Mouse (Mus musculus) kidney, embryonic 15.5 days (tissue): ENCODE data around the gene Ncdn. TPM values are rescaled to one million over a fixed set of nuclear protein-coding genes. Genes with fewer than 3 reads are reported as not detected.

ENCODE experiments used
- ATAC-seq: fragments of 200-750 bp; cut with Nextera tagmentation; replicated peaks from 2 replicates; pipeline ENCODE4 v1.8.0; 2017; ENCODE audit warnings: moderate TSS enrichment; ENCODE audit not compliant: low FRiP score
- H3K27ac ChIP-seq: fragments of 300-500 bp; sonication (generic); 2 replicates; pipeline ENCODE4 v1.5.1; 2015; ENCODE audit warnings: mild to moderate bottlenecking, inconsistent platforms
- H3K27me3 ChIP-seq: fragments of 300-500 bp; sonication (generic); 2 replicates; pipeline ENCODE4 v1.6.1; 2015; ENCODE audit warnings: inconsistent platforms
- H3K36me3 ChIP-seq: fragments of 300-500 bp; sonication (generic); 2 replicates; pipeline ENCODE4 v1.6.1; 2015; ENCODE audit warnings: inconsistent platforms
- H3K4me1 ChIP-seq: fragments of 300-500 bp; sonication (generic); 2 replicates; pipeline ENCODE4 v1.6.1; 2015; ENCODE audit warnings: inconsistent platforms
- H3K4me2 ChIP-seq: fragments of 300-500 bp; sonication (generic); 2 replicates; pipeline ENCODE4 v1.6.1; 2015; ENCODE audit warnings: moderate library complexity, mild to moderate bottlenecking, inconsistent platforms
- H3K4me3 ChIP-seq: fragments of 300-500 bp; sonication (generic); replicated peaks from 2 replicates; pipeline ENCODE4 v1.5.1; 2015; ENCODE audit warnings: mild to moderate bottlenecking, inconsistent platforms
- H3K9ac ChIP-seq: fragments of 300-500 bp; sonication (generic); 2 replicates; pipeline ENCODE4 v1.6.1; 2015; ENCODE audit warnings: mild to moderate bottlenecking, inconsistent platforms
- H3K9me3 ChIP-seq: fragments of 300-500 bp; sonication (generic); replicated peaks from 2 replicates; pipeline ENCODE4 v1.6.1; 2016; ENCODE audit warnings: inconsistent platforms
- WGBS: fragments of 180-500 bp; shearing (Covaris S2); methylation state at CpG from one replicate; pipeline ENCODE4 v1.1.7; 2015; ENCODE audit warnings: mixed read lengths; 5-methylcytosine and 5-hydroxymethylcytosine counted together
- polyA plus RNA-seq: library from polyadenylated mRNA; unstranded; fragments of >200 nt; fragmentation: Nextera tagmentation; extraction: Ambion mirVana; gene quantifications from 2 replicates; pipeline ENCODE4 v1.2.1, GENCODE M21; 2015

Gene Ncdn
- polyA plus RNA-seq, 1 experiment from 2014 or later, result 28.2 TPM

- H3K9me3 ChIP-seq, result no peaks in the 10 kb centered on the region
- H3K4me2 ChIP-seq, result no peak overlapping the region
- no peak overlapping the region for H3K9ac ChIP-seq
- 73% methylated on average over 8 of the region's 8 CpGs for WGBS
- H3K4me1 ChIP-seq, result peaks cover 50% of the 10 kb centered on the region
- no peak for ATAC-seq
- peak overlapping the region; percentile 96; the same call in 1 of the 2 replicates for H3K4me3 ChIP-seq
- no peaks in the 10 kb centered on the region for H3K27me3 ChIP-seq
- H3K27ac ChIP-seq, result no peak overlapping the region
- peaks cover 44% of the 10 kb centered on the region for H3K36me3 ChIP-seq
Measured at GRCm38 (mm10) chr4:126750863-126751555, 2.2 kb downstream of the Ncdn start.

GRCm38 (mm10) chr4:126750046-126750683 lies 3.1 kb downstream of the Ncdn start:
- ATAC-seq, result no peak
- Histone ChIP-seq H3K27ac (no peak overlapping the region), H3K27me3 (no peaks in the 10 kb centered on the region), H3K4me1 (peaks cover 48% of the 10 kb centered on the region), H3K4me2 (no peak overlapping the region), H3K9ac (no peak overlapping the region), H3K36me3 (peaks cover 52% of the 10 kb centered on the region), H3K9me3 (no peaks in the 10 kb centered on the region), H3K4me3 (no peak overlapping the region)
- 85% methylated on average over 26 of the region's 26 CpGs for WGBS

DNA sequence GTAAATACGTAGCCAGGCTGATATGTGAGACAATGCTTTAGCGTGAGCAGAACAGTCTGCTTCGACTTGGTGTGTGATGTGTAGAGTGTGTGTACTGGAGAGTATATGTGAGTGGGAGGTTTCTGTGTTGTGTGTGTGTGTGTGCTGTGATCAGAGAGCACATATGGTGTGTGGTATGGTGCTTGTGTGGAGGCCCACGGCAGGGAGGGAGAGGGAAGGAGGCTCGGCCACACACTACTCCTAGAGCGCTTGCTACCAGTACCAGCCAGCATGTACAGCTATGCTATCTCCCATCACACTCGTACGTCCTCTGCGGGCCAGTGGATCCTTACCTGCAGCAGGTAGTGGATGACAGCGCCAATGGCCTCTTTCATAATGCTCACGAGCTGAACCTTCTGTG lies 3.7 kb downstream of the Ncdn start:
- Histone ChIP-seq H3K4me1 (peaks cover 42% of the 10 kb centered on the region), H3K4me2 (no peak overlapping the region), H3K9ac (no peak overlapping the region), H3K4me3 (no peak overlapping the region), H3K27me3 (no peaks in the 10 kb centered on the region), H3K36me3 (peaks cover 59% of the 10 kb centered on the region), H3K27ac (no peak overlapping the region), H3K9me3 (no peaks in the 10 kb centered on the region)
- WGBS, result 90% methylated on average over 11 of the region's 11 CpGs
- ATAC-seq, result no peak

DNA sequence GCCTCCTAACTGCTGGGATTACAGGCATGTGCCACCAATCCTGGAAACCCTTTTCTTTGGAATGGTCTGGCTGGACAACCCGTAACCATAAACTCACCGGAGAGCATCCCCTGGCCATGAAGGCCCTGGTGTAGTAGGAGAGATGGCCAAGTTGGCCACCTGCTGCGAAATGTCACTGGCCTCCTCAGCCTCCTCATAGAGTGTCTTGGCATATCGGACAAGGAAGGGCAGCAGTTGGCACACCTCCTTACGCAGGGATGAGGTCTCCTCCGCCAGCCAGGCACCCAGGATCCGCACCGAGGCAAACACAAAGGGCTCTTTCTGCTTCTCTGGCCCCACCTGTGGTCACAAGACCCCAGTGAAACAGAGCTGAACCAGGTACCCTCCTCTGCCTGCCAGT lies 4.9 kb downstream of the Ncdn start:
- no peak for ATAC-seq

GRCm38 (mm10) chr4:126746194-126746840 lies 6.9 kb downstream of the Ncdn start:
- no peak overlapping the region for H3K4me3 ChIP-seq
- H3K27ac ChIP-seq, result no peak overlapping the region
- peaks cover 8% of the 10 kb centered on the region for H3K27me3 ChIP-seq
- peaks cover 26% of the 10 kb centered on the region for H3K4me1 ChIP-seq
- H3K9ac ChIP-seq, result no peak overlapping the region
- H3K9me3 ChIP-seq, result no peaks in the 10 kb centered on the region
- 84% methylated on average over 10 of the region's 10 CpGs for WGBS
- peaks cover 72% of the 10 kb centered on the region for H3K36me3 ChIP-seq
- H3K4me2 ChIP-seq, result no peak overlapping the region
- ATAC-seq, result no peak

More for the DNA sequence above, 4.9 kb downstream of the Ncdn start:
- no peak overlapping the region for H3K4me3 ChIP-seq
- no peak overlapping the region for H3K4me2 ChIP-seq
- H3K27ac ChIP-seq, result no peak overlapping the region
- H3K36me3 ChIP-seq, result peaks cover 70% of the 10 kb centered on the region
- H3K9ac ChIP-seq, result no peak overlapping the region
- peaks cover 37% of the 10 kb centered on the region for H3K4me1 ChIP-seq
- no peaks in the 10 kb centered on the region for H3K27me3 ChIP-seq
- no peaks in the 10 kb centered on the region for H3K9me3 ChIP-seq
- 91% methylated on average over 8 of the region's 8 CpGs for WGBS

GRCm38 (mm10) chr4:126745506-126746193 lies 7.6 kb downstream of the Ncdn start:
- Histone ChIP-seq H3K9me3 (no peaks in the 10 kb centered on the region), H3K9ac (no peak overlapping the region), H3K4me3 (no peak overlapping the region), H3K4me1 (peaks cover 20% of the 10 kb centered on the region), H3K4me2 (no peak overlapping the region), H3K27me3 (peaks cover 8% of the 10 kb centered on the region), H3K27ac (no peak overlapping the region), H3K36me3 (peaks cover 72% of the 10 kb centered on the region)
- 45% methylated on average over 13 of the region's 13 CpGs for WGBS
- no peak for ATAC-seq

DNA sequence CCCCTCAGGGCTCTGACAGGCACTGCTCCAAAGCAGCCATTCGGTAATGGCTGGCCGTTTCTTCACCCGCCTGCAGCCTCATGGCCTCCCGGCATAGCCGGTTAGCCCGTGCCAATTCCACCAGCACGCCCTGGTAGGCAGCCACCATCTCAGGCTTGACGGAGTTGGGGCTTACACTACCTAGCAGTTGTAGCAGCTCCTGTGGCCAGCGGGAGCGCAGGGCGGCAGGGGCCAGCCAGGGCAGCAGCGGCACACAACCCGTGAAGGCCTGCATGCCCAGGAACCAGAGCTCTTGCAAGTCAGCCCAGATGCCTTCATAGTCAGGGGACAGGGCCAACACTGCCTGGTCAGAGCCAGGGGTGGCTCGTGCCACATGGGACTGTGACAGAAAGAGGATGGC lies 8.4 kb downstream of the Ncdn start:
- Histone ChIP-seq H3K36me3 (peaks cover 64% of the 10 kb centered on the region), H3K4me3 (no peak overlapping the region), H3K4me2 (no peak overlapping the region), H3K9me3 (no peaks in the 10 kb centered on the region), H3K27ac (no peak overlapping the region), H3K9ac (no peak overlapping the region), H3K4me1 (peaks cover 13% of the 10 kb centered on the region), H3K27me3 (peaks cover 11% of the 10 kb centered on the region)
- 92% methylated on average over 14 of the region's 14 CpGs for WGBS
- ATAC-seq, result no peak

GRCm38 (mm10) chr4:126743713-126744112 lies 9.5 kb downstream of the Ncdn start:
- no peak overlapping the region for H3K9ac ChIP-seq
- H3K27me3 ChIP-seq, result peaks cover 22% of the 10 kb centered on the region
- no peak overlapping the region for H3K27ac ChIP-seq
- WGBS, result 21% methylated on average over 11 of the region's 11 CpGs
- H3K4me1 ChIP-seq, result peaks cover 6% of the 10 kb centered on the region; the same call in 1 of the 2 replicates
- peaks cover 53% of the 10 kb centered on the region for H3K36me3 ChIP-seq
- no peak overlapping the region for H3K4me2 ChIP-seq
- ATAC-seq, result no peak
- no peak overlapping the region for H3K4me3 ChIP-seq
- no peaks in the 10 kb centered on the region for H3K9me3 ChIP-seq

- Histone ChIP-seq H3K27ac (no peak overlapping the region), H3K4me1 (peaks cover 3% of the 10 kb centered on the region; the same call in 1 of the 2 replicates), H3K9me3 (no peaks in the 10 kb centered on the region), H3K4me3 (no peak overlapping the region), H3K4me2 (no peak overlapping the region), H3K9ac (no peak overlapping the region), H3K36me3 (peaks cover 46% of the 10 kb centered on the region), H3K27me3 (peaks cover 29% of the 10 kb centered on the region)
- 63% methylated on average over 2 of the region's 2 CpGs for WGBS
- ATAC-seq, result no peak
Measured at GRCm38 (mm10) chr4:126742976-126743375, 10.3 kb downstream of the Ncdn start.

DNA sequence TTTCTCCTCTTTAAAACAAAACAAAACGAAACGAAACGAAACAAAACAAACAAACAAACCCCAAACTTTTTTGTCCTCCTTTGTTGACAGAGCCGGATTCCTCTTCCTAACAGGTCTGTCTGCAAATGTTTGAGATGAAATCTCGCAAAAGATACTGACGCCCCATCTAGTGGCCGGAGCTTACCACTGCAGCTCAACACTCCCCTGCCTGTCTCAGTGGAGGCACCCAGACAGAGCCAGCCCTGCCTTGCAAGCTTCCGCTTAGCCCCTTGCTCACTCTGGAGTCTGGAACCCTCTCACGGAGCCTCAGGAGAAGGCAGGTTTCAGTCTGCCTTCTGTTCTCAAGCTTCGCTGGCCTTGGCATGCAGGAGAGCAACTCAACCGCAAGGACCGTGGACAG lies 11.8 kb downstream of the Ncdn start:
- peaks cover 32% of the 10 kb centered on the region for H3K36me3 ChIP-seq
- H3K27ac ChIP-seq, result no peak overlapping the region
- peak overlapping the region; percentile 37 for H3K4me2 ChIP-seq
- H3K4me1 ChIP-seq, result peaks cover 3% of the 10 kb centered on the region; the same call in 1 of the 2 replicates
- WGBS, result 3% methylated on average over 12 of the region's 12 CpGs
- 0 out of 2 replicates have a peak, but pooled peaks have one; percentile 55 for ATAC-seq
- no peak overlapping the region; the same call in 1 of the 2 replicates for H3K9ac ChIP-seq
- H3K4me3 ChIP-seq, result no peak overlapping the region; the same call in 1 of the 2 replicates
- H3K9me3 ChIP-seq, result no peaks in the 10 kb centered on the region
- peaks cover 45% of the 10 kb centered on the region for H3K27me3 ChIP-seq

DNA sequence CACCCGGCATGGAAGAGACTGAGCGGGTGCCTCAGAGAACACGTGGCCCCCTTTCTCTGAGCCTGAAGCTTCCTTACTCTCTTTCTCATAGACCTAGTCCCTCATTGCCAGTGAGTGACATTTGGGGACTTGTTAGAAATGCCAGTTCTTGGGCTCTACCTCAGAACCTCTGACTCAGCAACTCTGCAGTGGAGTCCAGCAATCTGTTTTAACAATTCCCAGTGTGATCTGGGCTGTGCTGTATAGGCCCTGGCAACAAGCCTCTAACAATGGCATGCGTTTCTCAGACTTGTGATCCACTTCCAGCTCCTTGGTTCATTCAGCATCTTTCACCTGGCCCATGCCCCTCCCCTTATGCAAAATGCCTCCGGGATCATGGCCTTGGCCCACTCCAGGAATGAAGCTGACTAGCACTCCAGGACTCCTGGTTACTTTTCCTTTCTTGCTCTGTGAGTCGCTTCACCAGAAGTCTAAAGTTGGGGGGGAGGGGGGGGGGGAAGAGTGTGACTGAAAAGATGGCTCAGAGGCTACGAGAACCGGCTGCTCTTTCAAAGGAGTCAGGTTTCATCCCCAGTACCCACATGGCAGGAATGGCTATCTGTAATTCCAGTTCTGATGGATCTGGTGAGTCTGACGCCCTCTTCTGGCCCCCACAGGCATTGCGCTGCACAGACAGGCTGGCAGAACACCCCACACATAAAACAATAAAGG lies 13.1 kb downstream of the Ncdn start:
- peaks cover 17% of the 10 kb centered on the region for H3K4me1 ChIP-seq
- no peak overlapping the region for H3K27ac ChIP-seq
- H3K4me2 ChIP-seq, result no peak overlapping the region
- 21% methylated on average over 10 of the region's 10 CpGs for WGBS
- no peak overlapping the region for H3K4me3 ChIP-seq
- H3K9ac ChIP-seq, result no peak overlapping the region
- no peak for ATAC-seq
- peaks cover 19% of the 10 kb centered on the region for H3K36me3 ChIP-seq
- peaks cover 58% of the 10 kb centered on the region for H3K27me3 ChIP-seq
- no peaks in the 10 kb centered on the region for H3K9me3 ChIP-seq
